22 mouse cellular contexts compared by ENCODE assay signal in genomic region chr8:46862508-46862907, GRCm38 (mm10).
"Had no signal": no experiment of that assay in that cellular context is flagged by ENCODE, and none has a peak within 500 bp of the region (broad histone marks: within the 10 kb centered on the region; RNA-seq: fewer than 3 reads in every experiment).

No protein-coding gene starts in this region.

- DNase-seq: heart, postnatal 10 days; heart, postnatal 14 days; heart, postnatal 36 days; heart, postnatal 4 days; kidney, adult 11 months; kidney, adult 18-20 months; kidney, adult 2 months; kidney, adult 8-10 months; kidney, adult 9 months; kidney, postnatal 10 days; kidney, postnatal 14 days; kidney, postnatal 25 days; kidney, postnatal 36 days; kidney, postnatal 4 days; layer of hippocampus, adult 9-11 months; layer of hippocampus, postnatal 36 days had no signal

- ATAC-seq: hindbrain, embryonic 16.5 days; hindbrain, postnatal 0 days; inflammation-experienced regulatory T-cells, adult 6 months; intestine, embryonic 15.5 days; intestine, embryonic 16.5 days; intestine, postnatal 0 days had no signal
